30 mouse cellular contexts compared by ENCODE assay signal in the genomic region with DNA sequence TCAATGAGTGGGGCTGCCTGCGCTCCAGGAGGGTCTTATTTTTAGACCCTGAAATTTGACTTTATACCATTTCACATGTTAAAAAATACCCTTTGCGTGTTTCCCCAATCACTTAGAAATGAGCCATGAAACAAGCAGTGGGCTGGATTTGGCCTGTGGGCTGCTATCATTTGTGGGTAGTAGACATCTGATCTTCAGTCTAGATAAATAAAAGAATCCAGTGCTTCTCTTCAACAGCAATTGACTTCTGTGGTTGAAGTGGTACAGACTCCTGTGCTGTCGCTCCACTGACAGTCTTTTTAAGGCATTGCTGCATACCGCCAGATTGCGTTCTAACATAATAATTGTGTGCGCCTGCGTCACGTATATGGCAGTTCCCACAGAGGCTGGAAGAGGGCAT. TPM values are rescaled to one million over a fixed set of nuclear protein-coding genes. Genes with fewer than 3 reads are reported as not detected.
A peak's percentile ranks its signal among the peaks of the same experiment; 100 is the strongest.
DNase-seq lines count a peak whose midpoint lies in the region; ATAC-seq and TF ChIP-seq lines count a peak whose summit lies in the region.
"Had no signal": no experiment of that assay in that cellular context is flagged by ENCODE, and none has a peak within 500 bp of the region (broad histone marks: within the 10 kb centered on the region; RNA-seq: fewer than 3 reads in every experiment).

No protein-coding gene starts in this region.

- peaks cover 12% of the 10 kb centered on the region; the same call in 1 of the 2 replicates for H3K4me1 ChIP-seq in embryonic facial prominence, embryonic 14.5 days (ENCODE audit: control insufficient read depth, insufficient read depth, low read length)
- H3K4me1 ChIP-seq in embryonic facial prominence, embryonic 10.5 days: peaks cover 6% of the 10 kb centered on the region; the same call in 1 of the 2 replicates
- H3K4me1 ChIP-seq in kidney, adult 2 months (ENCODE audit: control insufficient read depth, insufficient read depth, low read length): peaks cover 23% of the 10 kb centered on the region
- H3K4me1 ChIP-seq in kidney, embryonic 16.5 days (ENCODE audit: insufficient read depth, low read length): peaks cover 13% of the 10 kb centered on the region; the same call in 1 of the 2 replicates
- H3K4me1 ChIP-seq: forebrain, embryonic 13.5 days; hindbrain, embryonic 15.5 days had no signal

- TF ChIP-seq CTCF in kidney, adult 2 months (conservative IDR thresholded peaks at IDR 0.05; ENCODE audit: insufficient read depth, insufficient read length, low read depth, low read length): no peak

- TF ChIP-seq POLR2A in kidney, adult 2 months (IDR thresholded peaks at IDR 0.05; ENCODE audit: low read depth, low read length): no peak

- no peak for ATAC-seq in embryonic facial prominence, embryonic 14.5 days (ENCODE audit: low read depth)
- ATAC-seq in kidney, embryonic 16.5 days (ENCODE audit: low FRiP score, low TSS enrichment): no peak
- ATAC-seq: activated CD4-positive, CD25-positive, alpha-beta regulatory T cell, adult 4 months; forebrain, embryonic 13.5 days; forebrain, embryonic 16.5 days had no signal

- H3K27me3 ChIP-seq in embryonic facial prominence, embryonic 14.5 days (replicated peaks; ENCODE audit: control insufficient read depth, insufficient read depth, low read length): no peaks in the 10 kb centered on the region
- H3K27me3 ChIP-seq in embryonic facial prominence, embryonic 10.5 days (replicated peaks; ENCODE audit: low read depth, poor library complexity, severe bottlenecking): no peaks in the 10 kb centered on the region
- H3K27me3 ChIP-seq in kidney, adult 2 months (replicated peaks; ENCODE audit: control insufficient read depth, insufficient read depth, low read length): no peaks in the 10 kb centered on the region
- no peaks in the 10 kb centered on the region for H3K27me3 ChIP-seq in kidney, embryonic 16.5 days (ENCODE audit: insufficient read depth, low read length)
- H3K27me3 ChIP-seq: CH12.LX; embryonic facial prominence, embryonic 12.5 days; forebrain, embryonic 13.5 days; heart, embryonic 13.5 days; hindbrain, embryonic 15.5 days had no signal

- no peaks in the 10 kb centered on the region for H3K9me3 ChIP-seq in embryonic facial prominence, embryonic 14.5 days (ENCODE audit: control insufficient read depth, low read length)
- no peaks in the 10 kb centered on the region for H3K9me3 ChIP-seq in embryonic facial prominence, embryonic 10.5 days
- no peaks in the 10 kb centered on the region for H3K9me3 ChIP-seq in kidney, embryonic 16.5 days (ENCODE audit: low read length)
- H3K9me3 ChIP-seq: embryonic facial prominence, embryonic 12.5 days; forebrain, embryonic 13.5 days; G1E; heart, embryonic 10.5 days; heart, embryonic 13.5 days; hindbrain, embryonic 15.5 days had no signal

- peak; percentile 46 for DNase-seq in embryonic facial prominence, embryonic 14.5 days (ENCODE audit: low spot score)
- no peak for DNase-seq in embryonic facial prominence, embryonic 10.5 days (ENCODE audit: low spot score)
- DNase-seq in kidney, adult 2 months: no peak
- peak; percentile 87 for DNase-seq in MN1 (ENCODE audit: low spot score)
- no peak for DNase-seq in thymus, postnatal 14 days
- DNase-seq: adrenal gland, adult 8-10 months; adrenal gland, postnatal 25 days; B cell, adult 2 months; cerebellum, adult 18-20 months; cerebellum, adult 9-10 months; cerebellum, postnatal 14 days; gastrocnemius, postnatal 10 days; gastrocnemius, postnatal 36 days; heart, adult 2 months; heart, postnatal 14 days; heart, postnatal 4 days had no signal

- H3K9ac ChIP-seq in embryonic facial prominence, embryonic 14.5 days (ENCODE audit: low read depth, low read length): no peak overlapping the region
- H3K9ac ChIP-seq in kidney, embryonic 16.5 days (replicated peaks; ENCODE audit: low read length): no peak overlapping the region
- H3K9ac ChIP-seq: embryonic facial prominence, embryonic 12.5 days; forebrain, embryonic 13.5 days; heart, embryonic 13.5 days; hindbrain, embryonic 15.5 days had no signal

- no peak overlapping the region for H3K4me2 ChIP-seq in embryonic facial prominence, embryonic 14.5 days (ENCODE audit: low read depth, low read length)
- no peak overlapping the region for H3K4me2 ChIP-seq in kidney, embryonic 16.5 days (replicated peaks; ENCODE audit: low read depth, low read length)
- H3K4me2 ChIP-seq: embryonic facial prominence, embryonic 12.5 days; forebrain, embryonic 13.5 days; heart, embryonic 13.5 days; hindbrain, embryonic 15.5 days had no signal

- H3K4me3 ChIP-seq in embryonic facial prominence, embryonic 14.5 days (ENCODE audit: low read depth, low read length): no peak overlapping the region
- H3K4me3 ChIP-seq in embryonic facial prominence, embryonic 10.5 days: no peak overlapping the region
- no peak overlapping the region for H3K4me3 ChIP-seq in kidney, adult 2 months (ENCODE audit: insufficient read depth, low read depth, low read length)
- H3K4me3 ChIP-seq in kidney, embryonic 16.5 days (ENCODE audit: low read length): no peak overlapping the region
- H3K4me3 ChIP-seq: embryonic facial prominence, embryonic 12.5 days; erythroblast, embryonic 14.5 days; forebrain, embryonic 13.5 days; heart, adult 2 months; heart, embryonic 10.5 days; heart, embryonic 13.5 days; hindbrain, embryonic 15.5 days had no signal

- 83% methylated on average over 8 of the region's 8 CpGs for WGBS in embryonic facial prominence, embryonic 14.5 days
- WGBS in embryonic facial prominence, embryonic 10.5 days: 94% methylated on average over 8 of the region's 8 CpGs
- WGBS in kidney, adult 2 months: 79% methylated on average over 8 of the region's 8 CpGs
- 90% methylated on average over 8 of the region's 8 CpGs for WGBS in kidney, embryonic 16.5 days

- no peak overlapping the region for H3K27ac ChIP-seq in embryonic facial prominence, embryonic 14.5 days (replicated peaks; ENCODE audit: low read depth, low read length)
- H3K27ac ChIP-seq in embryonic facial prominence, embryonic 10.5 days (replicated peaks): no peak overlapping the region
- peak overlapping the region; percentile 41; the same call in 1 of the 2 replicates for H3K27ac ChIP-seq in kidney, adult 2 months (ENCODE audit: insufficient read depth, low read depth, low read length)
- no peak overlapping the region for H3K27ac ChIP-seq in kidney, embryonic 16.5 days (ENCODE audit: low read length)
- H3K27ac ChIP-seq: embryonic facial prominence, embryonic 12.5 days; forebrain, embryonic 13.5 days; heart, adult 2 months; heart, embryonic 10.5 days; heart, embryonic 13.5 days; hindbrain, embryonic 15.5 days had no signal

- no peaks in the 10 kb centered on the region for H3K36me3 ChIP-seq in embryonic facial prominence, embryonic 14.5 days (ENCODE audit: control insufficient read depth, insufficient read depth, low read length)
- peaks cover 3% of the 10 kb centered on the region; the same call in 1 of the 2 replicates for H3K36me3 ChIP-seq in embryonic facial prominence, embryonic 10.5 days (replicated peaks)
- H3K36me3 ChIP-seq in kidney, adult 2 months (ENCODE audit: control insufficient read depth, insufficient read depth, low read length): no peaks in the 10 kb centered on the region
- H3K36me3 ChIP-seq in kidney, embryonic 16.5 days (ENCODE audit: insufficient read depth, low read length): no peaks in the 10 kb centered on the region
- H3K36me3 ChIP-seq: embryonic facial prominence, embryonic 12.5 days; heart, embryonic 10.5 days; heart, embryonic 13.5 days; hindbrain, embryonic 15.5 days had no signal

RNA-seq across cellular contexts. Expression of a gene that starts 22.7 kb away (rescaled TPM):
- polyA plus RNA-seq in embryonic facial prominence, embryonic 14.5 days (2014; fragmentation: Nextera tagmentation; extraction: Ambion mirVana): 23.4 and 24.5 TPM in 2 replicates
- 18.3 and 18.5 TPM in 2 replicates for polyA plus RNA-seq in embryonic facial prominence, embryonic 10.5 days (2016; fragmentation: Nextera tagmentation; extraction: Ambion mirVana)
- polyA plus RNA-seq in kidney, adult 2 months (2012; rRNA removed): 26.6 and 27.8 TPM in 2 replicates
- polyA plus RNA-seq in kidney, embryonic 16.5 days (2015; fragmentation: Nextera tagmentation; extraction: Ambion mirVana): 22.0 and 24.1 TPM in 2 replicates

RNA-seq across cellular contexts. Expression of a gene that starts 28.4 kb away (rescaled TPM):
- polyA plus RNA-seq in embryonic facial prominence, embryonic 14.5 days (2014; fragmentation: Nextera tagmentation; extraction: Ambion mirVana): 0.08 TPM in 1 of 2 replicates, not detected in the other
- polyA plus RNA-seq in embryonic facial prominence, embryonic 10.5 days (2016; fragmentation: Nextera tagmentation; extraction: Ambion mirVana): not detected in 2 replicates
- not detected in 2 replicates for polyA plus RNA-seq in kidney, adult 2 months (2012; rRNA removed)
- not detected in 2 replicates for polyA plus RNA-seq in kidney, embryonic 16.5 days (2015; fragmentation: Nextera tagmentation; extraction: Ambion mirVana)
- polyA plus RNA-seq: embryonic facial prominence, embryonic 12.5 days; forebrain, embryonic 13.5 days; forebrain, embryonic 16.5 days; G1E; heart, adult 2 months; heart, embryonic 10.5 days; heart, embryonic 13.5 days; heart, embryonic 16.5 days; hindbrain, embryonic 11.5 days; hindbrain, embryonic 15.5 days; intestine, embryonic 14.5 days had no signal

RNA-seq across cellular contexts. Expression of a gene that starts 40.5 kb away (rescaled TPM):
- polyA plus RNA-seq in embryonic facial prominence, embryonic 14.5 days (2014; fragmentation: Nextera tagmentation; extraction: Ambion mirVana): 39.3 and 40.9 TPM in 2 replicates
- 34.5 and 41.6 TPM in 2 replicates for polyA plus RNA-seq in embryonic facial prominence, embryonic 10.5 days (2016; fragmentation: Nextera tagmentation; extraction: Ambion mirVana)
- 42.5 and 47.2 TPM in 2 replicates for polyA plus RNA-seq in kidney, adult 2 months (2012; rRNA removed)
- polyA plus RNA-seq in kidney, embryonic 16.5 days (2015; fragmentation: Nextera tagmentation; extraction: Ambion mirVana): 42.7 and 45.7 TPM in 2 replicates

Comparison
In these comparisons a context has a peak if more than half of its experiments do, and no peak if none do; other contexts are left out.
1. DNase-seq: peak in embryonic facial prominence, embryonic 14.5 days (single experiment) and MN1 (single experiment); none in embryonic facial prominence, embryonic 10.5 days (single experiment), kidney, adult 2 months (single experiment) and thymus, postnatal 14 days (single experiment).